Mouse (Mus musculus) embryonic stem cell, embryonic (primary cell): ENCODE results near the gene Clec12a.

Experiments
- CTCF ChIA-PET, 4 experiments: fragments of 300-600 bp in 2 of 4; fragments of 350-600 bp in 2 of 4; sonication (Branson Sonifier 250); formaldehyde crosslinking; loops; one replicate each; lab custom pipeline; 2022; ENCODE audit warnings: inconsistent platforms in 2 of 4; lab: Charles Lee
- POLR2A ChIA-PET, 4 experiments: fragments of 300-600 bp in 2 of 4; fragments of 350-600 bp in 2 of 4; sonication (Branson Sonifier 250); formaldehyde crosslinking; loops; one replicate each; lab custom pipeline; 2022; ENCODE audit warnings: antibody characterized with exemption in 4 of 4, inconsistent platforms in 1 of 4; lab: Charles Lee

The Clec12a gene

DNA sequence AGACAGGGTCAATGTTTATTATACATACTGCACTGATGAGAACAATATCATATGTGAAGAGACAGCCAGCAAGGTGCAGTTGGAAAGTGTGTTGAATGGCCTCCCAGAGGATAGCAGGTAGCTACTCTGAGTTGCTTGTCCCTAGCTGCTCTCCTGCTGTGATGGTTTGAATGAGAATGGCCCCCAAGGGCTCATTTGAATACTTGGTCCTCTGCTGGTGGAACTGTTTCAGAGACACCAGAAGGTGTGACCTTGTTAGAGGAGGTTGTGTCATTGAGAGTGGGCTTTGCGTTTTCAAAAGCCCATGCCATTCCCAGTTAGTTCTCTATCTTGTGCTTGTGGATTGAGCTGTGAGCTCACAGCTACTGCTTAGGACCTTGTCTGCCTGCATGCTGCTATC is 21.5 kb downstream of the Clec12a start:
- ChIA-PET POLR2A (interaction anchor here in 2 of 4 experiments (0.8 to 2.1 kb wide), 2 partner anchors 14 kb away, joined by 3 to 11 read pairs; no protein-coding TSS in a partner anchor), CTCF (interaction anchor here (0.6 to 2.1 kb wide), 11 partner anchors 12 to 514 kb away, joined by 3 to 17 read pairs (median 5); no protein-coding TSS in a partner anchor)

DNA sequence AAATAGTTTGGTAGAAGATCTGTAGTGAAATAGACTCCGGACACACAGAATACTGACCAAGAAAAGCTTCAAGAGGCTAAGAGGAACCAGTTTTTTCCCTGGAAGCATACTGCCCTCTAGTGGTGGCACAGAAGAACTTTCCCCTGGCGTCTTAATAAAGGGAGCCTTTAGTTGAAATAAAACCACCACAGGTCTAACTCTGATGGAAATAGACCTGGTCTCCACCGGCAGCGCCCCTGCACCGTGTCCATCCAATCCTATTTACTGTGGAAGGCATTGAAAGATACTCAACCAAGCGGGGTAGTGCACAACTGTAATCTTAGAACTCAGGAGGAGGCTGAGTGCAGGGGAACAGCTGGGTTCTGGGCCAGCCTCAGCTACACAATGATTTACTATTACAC is 23.5 kb downstream of the Clec12a start:
- CTCF ChIA-PET: interaction anchor here in 3 of 4 experiments (0.6 to 2.4 kb wide), 18 partner anchors 12 to 558 kb away, joined by 3 to 27 read pairs (median 3); partner anchors contain the start of gene 4922502D21Rik (in 1 of the 3)
- POLR2A ChIA-PET: interaction anchor here in 1 of 4 experiments (0.6 kb wide), 1 partner anchor 700 kb away, joined by 4 read pairs; no protein-coding TSS in a partner anchor

DNA sequence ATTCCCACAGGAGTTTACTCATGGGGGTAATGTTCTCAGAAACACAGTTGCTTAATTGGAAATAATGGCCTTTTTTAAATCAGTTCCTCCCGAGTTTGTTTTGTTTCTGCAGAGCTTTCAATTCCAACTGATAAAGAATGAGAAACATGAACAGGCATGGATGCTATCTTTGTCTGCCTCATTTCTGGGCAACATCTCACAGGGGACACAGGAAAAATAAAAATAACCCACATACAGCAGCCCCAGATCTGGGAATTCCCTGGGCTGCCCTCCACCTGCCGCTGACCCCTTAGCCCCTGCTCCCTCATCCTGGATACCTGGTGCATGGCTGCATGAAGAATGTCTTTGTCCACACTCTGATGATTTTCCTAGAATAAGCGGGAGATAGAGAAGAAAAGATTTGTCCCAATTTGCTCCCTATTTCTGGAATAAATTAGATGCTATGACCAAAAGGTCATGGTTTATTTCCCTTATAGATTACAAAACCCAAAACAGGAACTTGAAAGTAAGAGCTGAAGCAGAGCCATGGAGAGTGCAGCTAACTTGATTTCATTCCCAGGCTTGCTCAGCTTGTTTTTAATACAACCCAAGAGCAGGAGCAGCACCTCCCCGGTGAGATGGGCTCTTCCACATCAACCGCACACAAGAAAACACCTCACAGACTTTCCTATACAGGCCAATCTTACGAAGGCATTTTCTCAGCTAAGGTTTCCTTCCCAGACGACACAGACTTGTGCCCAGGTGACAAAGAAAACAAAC is 27.1 kb downstream of the Clec12a start:
- POLR2A ChIA-PET: no interaction called here

DNA sequence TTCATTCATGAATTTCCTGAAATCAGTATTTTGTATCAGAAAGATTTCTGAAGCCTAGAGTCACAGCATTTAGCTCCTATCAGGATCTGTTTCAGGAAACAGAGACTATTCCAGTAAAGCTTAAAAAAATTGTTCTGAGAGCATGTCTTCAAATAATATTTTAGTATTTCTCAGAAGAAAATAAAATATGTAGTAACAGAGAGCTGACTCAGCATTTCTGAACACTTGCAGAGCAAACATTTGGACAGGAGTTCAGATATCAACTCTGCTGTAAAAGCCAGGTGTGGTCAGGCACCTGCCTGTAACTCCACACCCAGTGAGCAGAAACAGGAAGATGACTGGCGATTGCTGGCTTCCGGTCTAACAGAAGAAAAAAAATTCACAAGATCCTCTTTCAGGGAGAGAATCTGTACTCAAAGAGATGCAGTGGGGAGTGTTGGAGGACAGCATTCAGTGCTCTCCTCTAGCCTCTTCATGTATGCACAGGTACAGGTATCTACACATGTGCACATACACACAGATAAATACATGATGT is 32.5 kb downstream of the Clec12a start:
- CTCF ChIA-PET: no interaction called here

More for the DNA sequence above, 27.1 kb downstream of the Clec12a start:
- CTCF ChIA-PET: no interaction called here

DNA sequence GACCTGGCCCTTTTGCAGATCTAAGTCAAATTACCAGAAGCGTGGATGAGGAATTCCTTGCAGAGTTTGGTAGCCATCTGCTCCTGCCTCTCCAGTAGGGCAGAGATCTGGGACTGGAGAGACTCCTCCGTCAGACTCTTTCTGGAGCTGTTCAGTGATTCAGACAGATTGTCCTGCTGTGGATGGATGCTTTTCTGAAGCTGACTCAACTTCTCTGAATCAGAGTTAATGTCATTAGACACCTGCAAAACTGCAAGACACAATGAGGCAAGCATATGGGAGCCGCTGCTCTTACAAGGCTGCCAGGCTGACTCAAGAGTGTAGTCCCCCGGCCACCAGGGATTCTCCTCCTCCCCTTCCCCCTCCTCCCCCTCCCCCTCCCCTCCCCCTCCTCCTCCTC is 38.0 kb downstream of the Clec12a start:
- CTCF ChIA-PET: no interaction called here
- POLR2A ChIA-PET: no interaction called here

More for the DNA sequence above, 32.5 kb downstream of the Clec12a start:
- POLR2A ChIA-PET: no interaction called here

DNA sequence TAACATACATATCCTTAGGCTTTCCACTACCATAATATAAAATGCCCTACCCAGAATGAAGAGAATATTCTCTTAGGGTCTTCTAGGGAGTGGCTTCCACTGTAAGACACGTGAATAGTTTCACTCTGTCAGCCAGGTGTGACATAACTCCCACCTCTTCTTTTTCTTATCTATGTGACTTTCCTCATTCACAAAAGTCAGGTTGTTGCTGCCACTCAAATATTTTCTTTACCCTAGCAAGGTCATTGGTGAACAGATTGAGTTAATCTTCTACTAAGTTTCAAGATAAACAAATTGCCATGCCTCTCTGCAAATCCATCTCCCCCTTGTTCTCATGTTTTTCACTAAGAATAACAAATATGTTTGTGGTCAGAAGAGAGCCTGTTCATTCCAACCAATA is 39.2 kb downstream of the Clec12a start:
- POLR2A ChIA-PET: no interaction called here
- CTCF ChIA-PET: no interaction called here

DNA sequence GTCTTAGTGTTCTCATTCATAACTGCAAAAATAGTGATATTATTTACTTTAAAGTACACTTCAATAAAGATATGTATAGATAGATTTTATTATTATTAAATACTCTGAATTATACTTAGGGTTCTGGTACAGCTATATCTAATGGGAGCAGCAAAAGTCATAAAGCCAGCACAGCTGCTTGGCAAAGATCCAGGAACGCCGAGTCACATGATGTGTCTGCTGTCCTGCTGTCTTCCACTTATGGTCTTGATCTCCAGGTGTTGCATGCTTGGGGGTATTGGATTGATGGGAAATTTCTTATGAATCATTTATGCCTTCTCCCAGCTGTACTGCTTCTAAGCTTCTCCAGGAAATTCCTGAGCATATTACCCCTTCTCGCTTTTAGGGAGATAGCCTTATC is 41.0 kb downstream of the Clec12a start:
- POLR2A ChIA-PET: no interaction called here

DNA sequence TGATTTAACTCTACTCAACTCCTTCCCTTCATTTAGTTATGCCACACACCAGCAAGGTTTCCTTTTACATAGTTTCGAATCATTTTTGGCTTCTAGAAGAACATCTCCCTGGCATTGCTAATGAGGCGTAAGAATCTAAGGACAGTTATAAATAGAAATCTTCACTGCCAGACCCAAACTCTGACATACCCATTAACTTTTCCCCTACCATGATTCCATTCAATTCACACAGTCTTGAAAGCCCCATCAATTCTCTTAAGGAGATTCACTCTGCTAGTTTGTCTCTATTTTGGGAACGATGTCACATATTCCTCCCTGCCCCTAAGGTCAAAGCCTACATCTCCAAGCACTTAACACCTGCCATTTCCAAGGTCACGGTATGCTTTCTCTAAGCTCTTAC is 42.5 kb downstream of the Clec12a start:
- ChIA-PET CTCF (interaction anchor here in 1 of 4 experiments (0.5 kb wide), 1 partner anchor 165 kb away, joined by 3 read pairs; no protein-coding TSS in a partner anchor), POLR2A (no interaction called here)

More for the DNA sequence above, 41.0 kb downstream of the Clec12a start:
- CTCF ChIA-PET: no interaction called here

DNA sequence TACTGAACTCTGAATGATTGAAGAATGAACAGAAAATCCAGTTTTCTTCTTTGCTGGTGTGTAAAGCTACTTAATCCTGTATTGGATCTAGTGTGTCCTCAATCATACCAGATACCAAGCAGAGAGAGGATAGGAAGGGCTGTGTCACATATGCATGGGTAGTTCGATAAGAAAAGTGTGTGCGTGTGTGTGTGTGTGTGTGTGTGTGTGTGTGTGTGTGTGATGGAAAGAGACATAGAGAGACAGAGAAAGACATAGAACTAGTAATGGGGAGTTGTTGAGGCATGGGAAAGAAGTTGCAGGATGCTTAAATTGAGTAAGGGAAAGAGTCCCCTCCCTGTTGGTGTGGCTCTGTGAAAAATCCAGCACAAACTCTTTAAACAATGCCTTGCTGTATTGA is 43.3 kb downstream of the Clec12a start, which contains the start of gene Clec12b:
Gene Clec12b, minus strand, starts transcription at position 101 of the 400 bp plus-strand sequence.
- CTCF ChIA-PET: no interaction called here
- POLR2A ChIA-PET: no interaction called here

DNA sequence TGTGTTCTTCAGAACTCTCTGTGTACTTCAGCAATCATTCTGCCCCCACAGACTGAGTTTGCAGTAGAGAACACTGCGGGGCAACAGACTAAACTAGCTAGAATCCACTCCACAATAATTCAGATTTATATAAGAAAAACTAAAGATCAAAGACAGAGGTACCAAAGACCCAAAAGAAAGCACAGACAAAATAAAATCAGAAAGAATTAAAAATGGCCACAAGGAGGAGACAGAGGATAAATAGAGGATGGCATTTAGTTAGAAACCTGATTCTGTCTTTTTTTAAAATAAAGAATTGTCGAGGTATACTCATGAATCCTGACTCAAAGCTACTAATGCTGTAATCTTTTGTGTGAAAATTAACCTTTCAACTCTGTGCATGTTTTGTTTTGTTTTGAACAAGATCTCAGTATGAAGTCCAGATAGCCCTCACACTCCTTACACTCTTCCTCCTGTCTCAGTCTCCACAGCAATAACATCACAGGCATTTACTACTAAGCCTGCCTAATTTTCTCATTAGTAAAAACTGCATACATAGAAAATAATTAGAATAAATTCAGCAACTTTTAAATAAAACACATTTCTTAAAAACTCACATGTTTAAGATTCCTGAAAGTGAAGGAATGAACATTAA is 50.7 kb downstream of the Clec12a start:
- ChIA-PET POLR2A (no interaction called here), CTCF (interaction anchor here in 2 of 4 experiments (0.6 to 0.7 kb wide), 3 partner anchors 169 to 399 kb away, joined by 4 to 10 read pairs (median 4); no protein-coding TSS in a partner anchor)

DNA sequence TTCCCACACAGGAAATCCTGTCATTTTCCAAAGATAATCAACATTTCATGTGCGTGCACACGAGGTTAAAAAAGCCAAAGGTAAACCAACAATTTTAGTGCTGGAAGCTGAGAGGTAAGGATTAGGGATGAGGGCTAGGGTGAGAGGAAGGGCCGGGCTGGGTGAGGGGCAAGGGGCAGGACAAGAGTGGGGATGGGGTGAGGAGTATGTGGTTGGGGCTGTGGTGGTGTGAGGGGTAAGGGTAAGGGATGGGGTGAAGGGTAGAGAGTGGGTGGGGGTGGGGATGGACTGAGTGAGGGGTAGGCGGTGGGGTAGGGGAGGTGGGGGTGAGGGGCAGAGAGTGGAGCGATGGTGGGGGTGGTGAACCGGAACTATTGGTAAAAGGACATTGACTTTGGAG is 51.2 kb downstream of the Clec12a start:
- ChIA-PET CTCF (interaction anchor here in 1 of 4 experiments (0.6 kb wide), 1 partner anchor 298 kb away, joined by 10 read pairs; no protein-coding TSS in a partner anchor), POLR2A (no interaction called here)

DNA sequence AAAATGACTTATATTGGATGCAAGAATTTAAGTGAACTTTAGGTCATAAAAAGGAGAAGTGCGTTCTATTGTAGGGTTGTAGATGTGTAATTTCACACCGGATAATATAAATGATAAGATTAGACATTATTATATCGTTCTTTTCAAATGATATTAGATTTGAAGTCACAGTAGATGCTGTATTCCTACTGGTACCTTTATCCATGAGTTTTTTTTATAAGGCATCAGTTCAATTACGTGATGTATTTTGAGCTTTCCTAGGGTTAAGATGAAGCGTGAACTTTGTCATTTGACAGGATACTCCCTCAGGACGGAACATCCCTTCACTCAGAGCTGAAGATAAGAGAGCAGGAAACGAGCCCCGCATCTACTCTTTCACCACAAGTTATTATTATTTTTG is 54.5 kb downstream of the Clec12a start, which contains the start of gene Clec1b:
Gene Clec1b, plus strand, starts transcription at position 301 of the 400 bp plus-strand sequence.
- CTCF ChIA-PET: interaction anchor here in 1 of 4 experiments (1.5 kb wide), 1 partner anchor 26 kb away, joined by 3 read pairs; no protein-coding TSS in a partner anchor
- POLR2A ChIA-PET: no interaction called here

DNA sequence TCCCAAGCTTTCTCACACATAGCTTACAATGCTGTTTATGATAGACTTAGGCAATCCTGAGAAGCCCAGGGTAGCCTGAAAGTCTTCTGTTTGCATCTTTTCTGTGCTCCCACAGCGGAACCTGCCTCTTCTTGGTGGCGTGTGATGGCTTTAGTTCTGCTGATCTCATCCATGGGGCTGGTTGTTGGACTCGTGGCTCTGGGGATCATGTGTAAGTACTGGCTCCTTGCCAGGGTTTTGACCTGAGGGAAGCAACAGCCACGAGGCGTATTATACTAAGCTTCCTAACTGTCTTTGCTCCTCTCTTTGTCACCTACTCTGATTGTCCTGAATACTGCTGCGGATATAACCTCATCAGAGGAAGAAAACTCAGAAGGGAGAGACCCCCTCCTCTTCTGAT is 57.5 kb downstream of the Clec12a start:
- POLR2A ChIA-PET: no interaction called here
- CTCF ChIA-PET: no interaction called here

DNA sequence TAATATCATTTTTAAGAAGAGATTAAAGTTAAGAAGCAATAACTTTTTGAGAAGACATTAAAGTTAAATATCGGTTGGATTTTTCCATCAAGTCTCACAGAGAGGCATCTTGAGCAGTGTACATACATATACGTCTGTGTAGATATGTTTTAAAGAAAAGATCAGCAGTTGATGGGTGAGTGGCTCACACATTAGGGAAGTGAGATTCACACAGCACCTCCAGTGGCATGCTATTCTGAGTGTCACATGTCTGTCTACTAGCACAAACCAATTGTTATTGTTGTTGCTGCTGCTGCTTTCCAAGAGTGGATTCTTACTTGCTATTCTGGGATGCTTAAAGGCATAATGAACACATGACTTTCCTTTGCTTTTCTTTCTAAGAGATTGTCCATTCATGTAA is 59.9 kb downstream of the Clec12a start:
- CTCF ChIA-PET: no interaction called here
- POLR2A ChIA-PET: no interaction called here

DNA sequence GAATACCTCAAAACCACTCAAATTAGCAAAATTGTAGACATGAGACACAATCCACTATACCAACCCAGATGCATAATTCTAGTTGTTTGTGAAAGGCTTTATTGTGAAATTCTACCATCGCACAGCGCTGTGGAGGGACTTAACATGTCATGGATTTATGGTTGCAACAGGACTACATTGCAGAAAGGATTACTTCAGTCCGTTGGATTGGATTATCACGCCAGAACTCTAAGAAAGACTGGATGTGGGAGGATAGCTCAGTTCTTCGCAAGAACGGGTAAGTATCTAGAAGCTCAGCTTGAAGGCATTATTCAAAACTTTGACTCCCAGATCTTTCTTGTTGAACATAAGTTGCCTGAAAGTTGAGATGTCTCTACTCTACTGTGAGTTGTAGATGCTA is 60.9 kb downstream of the Clec12a start:
- POLR2A ChIA-PET: interaction anchor here in 1 of 4 experiments (0.6 kb wide), 1 partner anchor 8 kb away, joined by 4 read pairs; no protein-coding TSS in a partner anchor
- CTCF ChIA-PET: no interaction called here

DNA sequence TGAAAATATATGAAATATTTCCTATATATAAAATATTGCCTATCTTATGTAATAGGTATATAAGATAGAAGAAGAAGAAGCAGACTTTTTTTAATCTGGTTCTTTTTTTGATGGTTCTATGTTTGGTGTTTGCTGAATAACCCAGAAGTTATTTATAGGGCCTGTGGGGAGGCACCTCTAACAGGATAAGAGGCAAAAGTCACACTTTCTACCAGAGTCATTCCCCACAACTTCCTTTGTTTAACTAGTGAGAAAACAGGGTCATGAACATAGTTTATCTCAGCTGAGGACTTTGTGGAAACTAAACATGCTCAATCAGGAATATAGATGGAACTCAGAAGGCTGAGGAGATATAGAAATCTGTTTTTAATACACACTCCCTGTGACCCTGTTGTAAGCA is 63.5 kb downstream of the Clec12a start:
- ChIA-PET CTCF (no interaction called here), POLR2A (no interaction called here)

DNA sequence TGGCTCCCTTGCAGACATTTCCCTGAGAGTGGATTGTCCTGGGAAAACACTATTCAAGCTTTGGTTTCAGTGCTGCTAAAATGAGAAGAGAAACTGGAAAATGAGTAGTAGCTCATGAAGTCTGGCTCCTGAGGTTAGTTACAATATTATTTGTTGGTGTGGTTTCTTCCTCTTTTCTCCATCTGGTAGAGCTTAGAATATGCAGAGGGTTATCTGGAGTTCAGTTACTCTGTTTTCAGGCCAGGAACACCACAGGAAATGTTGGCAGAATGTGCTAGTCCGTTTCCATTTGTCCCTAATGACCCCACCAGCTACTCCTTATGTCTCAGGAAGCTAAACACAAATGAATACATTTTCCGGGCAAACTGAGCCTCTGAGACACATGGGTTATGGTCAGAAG is 64.8 kb downstream of the Clec12a start:
- ChIA-PET POLR2A (no interaction called here), CTCF (no interaction called here)

DNA sequence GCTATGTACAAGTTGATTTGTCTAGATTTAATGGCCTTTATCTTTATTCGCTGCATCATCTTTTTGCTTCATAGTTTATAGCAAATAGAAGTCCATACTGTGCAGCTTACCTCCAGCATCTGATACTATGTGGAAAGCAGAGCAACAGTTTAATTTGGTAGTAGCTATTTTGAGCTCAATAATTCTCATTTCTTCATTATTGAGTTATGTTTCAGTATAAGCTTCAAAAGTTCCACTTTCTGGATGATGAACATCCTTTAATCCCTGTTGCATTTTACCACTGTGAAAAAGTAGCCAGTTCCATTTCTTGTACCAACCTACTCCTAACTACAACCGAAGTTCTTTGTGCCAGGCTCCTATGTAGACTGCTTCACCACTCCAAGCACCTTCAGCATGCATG is 66.1 kb downstream of the Clec12a start, which contains the start of gene Clec9a:
Gene Clec9a, plus strand, starts transcription at position 301 of the 400 bp plus-strand sequence.
- POLR2A ChIA-PET: no interaction called here
- CTCF ChIA-PET: no interaction called here

DNA sequence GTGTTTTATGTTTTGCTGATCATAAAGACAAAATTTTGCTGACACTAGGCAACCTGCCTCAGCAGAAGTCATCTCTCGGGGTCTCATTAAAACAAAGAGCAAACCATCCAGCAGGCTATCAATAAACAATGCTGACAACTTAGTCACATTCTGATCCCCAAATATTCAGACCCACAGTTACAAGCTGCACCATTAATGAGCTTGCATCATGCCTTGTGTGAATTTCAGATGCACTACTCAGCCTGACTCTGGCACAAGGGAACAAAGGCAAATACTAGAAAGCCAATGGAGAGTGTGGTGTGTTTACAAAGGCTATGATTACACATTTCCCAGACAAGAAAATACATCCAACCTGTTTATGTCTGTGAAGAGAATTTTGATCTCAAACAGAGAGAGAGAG is 71.7 kb downstream of the Clec12a start:
- ChIA-PET CTCF (no interaction called here), POLR2A (interaction anchor here in 1 of 4 experiments (0.7 kb wide), 1 partner anchor 152 kb away, joined by 3 read pairs; no protein-coding TSS in a partner anchor)
